Mouse (Mus musculus) MEL (cell line): ENCODE data around the gene Sema3c. TPM values are rescaled to one million over a fixed set of nuclear protein-coding genes. Genes with fewer than 3 reads are reported as not detected.

Experiments used
- DNase-seq: peaks from one replicate; pipeline ENCODE4 v3.0.0; 2011; ENCODE audit warnings: low read depth, low spot score
- H3K27ac ChIP-seq: 2 replicates; pipeline ENCODE4 v1.5.1; 2012; ENCODE audit warnings: low read depth, mild to moderate bottlenecking, control low read depth, low read length, moderate library complexity; ENCODE audit not compliant: control insufficient read depth
- H3K27me3 ChIP-seq, 2 experiments: fragments of 150-350 bp in 1 of 2; sonication (generic) in 1 of 2; 2 replicates each; pipeline ENCODE4 v1.6.1; 2012; ENCODE audit warnings: low read length in 2 of 2, mild to moderate bottlenecking in 2 of 2, improper control_type of control experiment in 1 of 2, moderate library complexity in 1 of 2; ENCODE audit not compliant: insufficient read depth in 2 of 2, control insufficient read depth in 1 of 2
- H3K36me3 ChIP-seq, 2 experiments: 2 replicates each; pipeline ENCODE4 v1.6.1; 2012 to 2014; ENCODE audit warnings: low read length in 2 of 2, improper control_type of control experiment in 1 of 2, inconsistent platforms in 1 of 2, mild to moderate bottlenecking in 1 of 2; ENCODE audit not compliant: insufficient read depth in 2 of 2, control insufficient read depth in 1 of 2
- H3K4me1 ChIP-seq, 2 experiments: fragments of 150-350 bp in 1 of 2; sonication (generic) in 1 of 2; 2 replicates each; pipeline ENCODE4 v1.6.1; 2012; ENCODE audit warnings: low read length in 2 of 2, improper control_type of control experiment in 1 of 2, mild to moderate bottlenecking in 1 of 2; ENCODE audit not compliant: insufficient read depth in 2 of 2, control insufficient read depth in 1 of 2
- H3K4me3 ChIP-seq, 2 experiments: fragments of 150-350 bp in 1 of 2; sonication (generic) in 1 of 2; 2 replicates each; pipeline ENCODE4 v1.5.1; 2012; ENCODE audit warnings: low read depth in 2 of 2, low read length in 2 of 2, mild to moderate bottlenecking in 2 of 2, moderate library complexity in 2 of 2, control low read depth in 1 of 2, improper control_type of control experiment in 1 of 2; ENCODE audit not compliant: control insufficient read depth in 1 of 2, insufficient read depth in 1 of 2
- H3K79me2 ChIP-seq: 2 replicates; pipeline ENCODE4 v1.6.1; 2012; ENCODE audit warnings: mild to moderate bottlenecking, low read length, moderate library complexity; ENCODE audit not compliant: control insufficient read depth, poor library complexity, insufficient read depth
- H3K9ac ChIP-seq: 2 replicates; pipeline ENCODE4 v1.6.1; 2012; ENCODE audit warnings: low read depth, mild to moderate bottlenecking, control low read depth, low read length, moderate library complexity; ENCODE audit not compliant: control insufficient read depth, poor library complexity, severe bottlenecking
- H3K9me3 ChIP-seq: fragments of 150-350 bp; sonication (generic); replicated peaks from 2 replicates; pipeline ENCODE4 v1.6.1; 2012; ENCODE audit warnings: mild to moderate bottlenecking, low read length, improper control_type of control experiment, moderate library complexity; ENCODE audit not compliant: insufficient read depth
- BHLHE40 ChIP-seq: IDR thresholded peaks from 2 replicates; pipeline ENCODE4 v1.6.1; 2012; ENCODE audit warnings: low read depth, mild to moderate bottlenecking, inconsistent platforms, low read length, improper control_type of control experiment, borderline replicate concordance
- EP300 ChIP-seq, 2 experiments: IDR thresholded peaks; 2 replicates each; pipeline ENCODE4 v1.6.1; 2011; ENCODE audit warnings: improper control_type of control experiment in 2 of 2, low read length in 2 of 2, low read depth in 1 of 2, mild to moderate bottlenecking in 1 of 2
- ETS1 ChIP-seq: IDR thresholded peaks from 2 replicates; pipeline ENCODE4 v1.6.1; 2012; ENCODE audit warnings: low read depth, mild to moderate bottlenecking, inconsistent platforms, low read length, improper control_type of control experiment, moderate library complexity
- GABPA ChIP-seq: IDR thresholded peaks from 2 replicates; pipeline ENCODE4 v1.6.1; 2012; ENCODE audit warnings: low read depth, mild to moderate bottlenecking, inconsistent platforms, low read length, improper control_type of control experiment, moderate library complexity
- GATA1 ChIP-seq: IDR thresholded peaks from 2 replicates; pipeline ENCODE4 v1.6.1; 2011; ENCODE audit warnings: low read depth, low read length, improper control_type of control experiment
- JUND ChIP-seq: IDR thresholded peaks from 2 replicates; pipeline ENCODE4 v1.6.1; 2011; ENCODE audit warnings: low read depth, mild to moderate bottlenecking, improper control_type of control experiment, low read length
- KAT2A ChIP-seq: conservative IDR thresholded peaks from 2 replicates; pipeline ENCODE4 v1.6.1; 2012; ENCODE audit warnings: low read depth, low read length, improper control_type of control experiment, inconsistent platforms
- MAX ChIP-seq: IDR thresholded peaks from 2 replicates; pipeline ENCODE4 v1.6.1; 2011; ENCODE audit warnings: low read length, improper control_type of control experiment
- MAZ ChIP-seq: IDR thresholded peaks from 2 replicates; pipeline ENCODE4 v1.6.1; 2012; ENCODE audit warnings: low read depth, mild to moderate bottlenecking, inconsistent platforms, low read length, improper control_type of control experiment
- MYC ChIP-seq: IDR thresholded peaks from 2 replicates; pipeline ENCODE4 v1.6.1; 2011; ENCODE audit warnings: low read depth, mild to moderate bottlenecking, low read length, improper control_type of control experiment, moderate library complexity
- POLR2A ChIP-seq, 2 experiments: IDR thresholded peaks; 2 replicates each; pipeline ENCODE4 v1.6.1; 2011 to 2012; ENCODE audit warnings: low read length in 2 of 2, mild to moderate bottlenecking in 2 of 2, control low read depth in 1 of 2, improper control_type of control experiment in 1 of 2, low read depth in 1 of 2, moderate library complexity in 1 of 2; ENCODE audit not compliant: control insufficient read depth in 1 of 2, insufficient read depth in 1 of 2, poor library complexity in 1 of 2
- POLR2AphosphoS2 ChIP-seq: IDR thresholded peaks from 2 replicates; pipeline ENCODE4 v1.6.1; 2011; ENCODE audit warnings: low read length, improper control_type of control experiment
- RAD21 ChIP-seq: IDR thresholded peaks from 2 replicates; pipeline ENCODE4 v1.6.1; 2011; ENCODE audit warnings: mild to moderate bottlenecking, low read depth, low read length, improper control_type of control experiment
- RCOR1 ChIP-seq: IDR thresholded peaks from 2 replicates; pipeline ENCODE4 v1.6.1; 2012; ENCODE audit warnings: low read depth, mild to moderate bottlenecking, inconsistent platforms, low read length, improper control_type of control experiment
- TCF12 ChIP-seq: IDR thresholded peaks from 2 replicates; pipeline ENCODE4 v1.6.1; 2014; ENCODE audit warnings: low read depth, mild to moderate bottlenecking, inconsistent platforms, low read length, improper control_type of control experiment, moderate library complexity
- UBTF ChIP-seq: IDR thresholded peaks from 2 replicates; pipeline ENCODE4 v1.6.1; 2012; ENCODE audit warnings: low read depth, mild to moderate bottlenecking, inconsistent platforms, low read length, improper control_type of control experiment, moderate library complexity, borderline replicate concordance; ENCODE audit not compliant: insufficient read depth
- USF2 ChIP-seq, 2 experiments: IDR thresholded peaks; 2 replicates each; pipeline ENCODE4 v1.6.1; 2011 to 2012; ENCODE audit warnings: improper control_type of control experiment in 2 of 2, low read length in 2 of 2, borderline replicate concordance in 1 of 2, inconsistent platforms in 1 of 2, low read depth in 1 of 2, mild to moderate bottlenecking in 1 of 2; ENCODE audit not compliant: insufficient read depth in 1 of 2
- ZMIZ1 ChIP-seq: IDR thresholded peaks from 2 replicates; pipeline ENCODE4 v1.6.1; 2012; ENCODE audit warnings: low read depth, mild to moderate bottlenecking, inconsistent platforms, low read length, improper control_type of control experiment, moderate library complexity
- polyA plus RNA-seq, 2 experiments: library from polyadenylated mRNA; stranded (reverse) in 1 of 2; unstranded in 1 of 2; fragments of >175 nt in 1 of 2; fragments of >200 nt in 1 of 2; gene quantifications; 2 replicates each; pipeline versions ENCODE4 v1.2.1 to v1.2.4; 2012; ENCODE audit warnings: low replicate concordance in 2 of 2, low read depth in 1 of 2; ENCODE audit not compliant: insufficient read length in 2 of 2, insufficient read depth in 1 of 2, missing spikeins in 1 of 2
- total RNA-seq: library from RNA; depleted of rRNA; stranded (reverse); fragments of 300-350 nt; gene quantifications from 2 replicates; pipeline ENCODE4 v1.2.3, GENCODE M21; 2012

The Sema3c gene
- total and polyA plus RNA-seq, 3 experiments: not detected

DNA sequence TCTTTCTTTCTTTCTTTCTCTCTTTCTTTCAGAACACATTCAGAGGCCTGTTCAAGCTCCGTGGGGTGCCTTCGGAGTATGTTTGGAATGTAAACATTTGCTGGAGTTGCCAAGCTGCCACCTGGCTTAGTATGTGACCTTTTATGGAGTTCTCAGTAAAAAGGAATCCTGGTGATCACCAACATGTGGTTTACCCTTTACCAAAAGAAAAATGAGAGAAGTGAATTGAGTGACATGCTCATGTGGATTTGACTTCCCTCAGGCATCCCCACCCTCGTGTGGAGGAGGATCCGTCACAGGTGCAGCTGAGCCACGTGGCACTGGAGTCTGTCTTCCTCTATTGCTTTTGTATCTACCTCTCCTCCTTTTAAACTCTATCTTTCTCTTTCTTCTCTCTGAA lies 173.1 kb downstream of the Sema3c start:
- H3K4me1 ChIP-seq: no peaks in the 10 kb centered on the region
- DNase-seq: no peak
- H3K4me3 ChIP-seq: no peak overlapping the region
- no peaks in the 10 kb centered on the region for H3K9me3 ChIP-seq
- H3K27me3 ChIP-seq: no peaks in the 10 kb centered on the region
- H3K79me2 ChIP-seq: no peaks in the 10 kb centered on the region
- TF ChIP-seq BHLHE40 (no peak), MYC (no peak), MAZ (no peak), KAT2A (no peak), TCF12 (no peak), UBTF (no peak)
- H3K36me3 ChIP-seq: no peaks in the 10 kb centered on the region
- H3K9ac ChIP-seq: no peak overlapping the region
- H3K27ac ChIP-seq: no peak overlapping the region

DNA sequence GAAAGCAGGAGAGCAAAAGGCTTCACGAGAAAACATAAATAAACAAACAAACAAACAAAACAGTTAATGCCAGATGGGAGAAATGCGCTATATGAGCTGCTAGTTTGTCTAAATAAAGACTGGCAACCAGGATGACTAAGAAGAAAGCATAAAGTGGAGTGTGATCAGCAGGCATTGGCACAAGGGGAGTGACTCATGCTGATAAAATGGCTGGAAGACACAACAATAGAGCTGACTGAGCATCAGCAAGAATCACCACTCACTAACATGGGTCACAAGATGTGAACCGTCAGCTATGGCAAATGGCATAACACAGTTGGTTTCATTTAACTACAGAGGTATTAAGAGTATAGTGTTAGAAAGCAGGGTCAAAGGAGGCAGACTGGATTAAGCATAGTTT lies 174.2 kb downstream of the Sema3c start:
- Histone ChIP-seq H3K9ac (no peak overlapping the region), H3K36me3 (no peaks in the 10 kb centered on the region), H3K27me3 (no peaks in the 10 kb centered on the region), H3K9me3 (no peaks in the 10 kb centered on the region), H3K27ac (no peak overlapping the region), H3K4me1 (no peaks in the 10 kb centered on the region), H3K79me2 (no peaks in the 10 kb centered on the region)
- DNase-seq: no peak
- TF ChIP-seq POLR2A (IDR thresholded peaks at IDR 0.05; ENCODE audit: control insufficient read depth in 1 of 2, insufficient read depth in 1 of 2, low read depth in 1 of 2, low read length in 2 of 2, poor library complexity in 1 of 2): no peak
- no peak for TF ChIP-seq JUND
- no peak for TF ChIP-seq MYC
- no peak for TF ChIP-seq RAD21
- TF ChIP-seq TCF12: no peak
- no peak for TF ChIP-seq GATA1
- TF ChIP-seq USF2 (IDR thresholded peaks at IDR 0.05; ENCODE audit: borderline replicate concordance in 1 of 2, insufficient read depth in 1 of 2, low read depth in 1 of 2, low read length in 2 of 2): no peak
- no peak for TF ChIP-seq POLR2AphosphoS2
- TF ChIP-seq RCOR1: no peak
- no peak for TF ChIP-seq ETS1
- no peak for TF ChIP-seq EP300 (IDR thresholded peaks at IDR 0.05; ENCODE audit: low read depth in 1 of 2, low read length in 2 of 2)
- TF ChIP-seq KAT2A: no peak
- no peak for TF ChIP-seq GABPA
- TF ChIP-seq MAX: no peak
- TF ChIP-seq ZMIZ1: no peak
- TF ChIP-seq, all 39 proteins: peak for 0
- no peak overlapping the region for H3K4me3 ChIP-seq
